Mouse (Mus musculus): ENCODE measurements around the gene Dnaja3.

Gene Dnaja3

GRCm38 (mm10) chr16:4607818-4608531 lies 31.8 kb upstream of the Dnaja3 start:
- peak; percentile 91 for DNase-seq (ENCODE audit: low read depth)

GRCm38 (mm10) chr16:4608532-4609059 lies 31.2 kb upstream of the Dnaja3 start:
- DNase-seq (ENCODE audit: low read depth), result no peak

- no peak for DNase-seq (ENCODE audit: low read depth)
Observed at GRCm38 (mm10) chr16:4611193-4611592, 28.6 kb upstream of the Dnaja3 start.

- no peak for DNase-seq (ENCODE audit: low read depth)
Observed at GRCm38 (mm10) chr16:4611676-4612075, 28.1 kb upstream of the Dnaja3 start.

GRCm38 (mm10) chr16:4613736-4614135 lies 26.1 kb upstream of the Dnaja3 start:
- DNase-seq (ENCODE audit: low read depth), result no peak

- DNase-seq (ENCODE audit: low read depth), result no peak
Observed at GRCm38 (mm10) chr16:4614639-4615038, 25.1 kb upstream of the Dnaja3 start.

GRCm38 (mm10) chr16:4615297-4615696 lies 24.5 kb upstream of the Dnaja3 start:
- no peak for DNase-seq (ENCODE audit: low read depth)

- DNase-seq (ENCODE audit: low read depth), result no peak
Observed at GRCm38 (mm10) chr16:4616829-4617228, 23.0 kb upstream of the Dnaja3 start.

- no peak for DNase-seq (ENCODE audit: low read depth)
Observed at GRCm38 (mm10) chr16:4624074-4624473, 15.7 kb upstream of the Dnaja3 start.

- peak; percentile 91 for DNase-seq (ENCODE audit: low read depth)
Observed at GRCm38 (mm10) chr16:4624481-4625110, 15.2 kb upstream of the Dnaja3 start, which contains the start of gene Pam16. Gene Pam16, minus strand, starts transcription at chr16:4624988.

- DNase-seq (ENCODE audit: low read depth), result no peak
Observed at GRCm38 (mm10) chr16:4627105-4627504, 12.7 kb upstream of the Dnaja3 start.

GRCm38 (mm10) chr16:4628898-4629419 lies 10.8 kb upstream of the Dnaja3 start:
- no peak for DNase-seq (ENCODE audit: low read depth)

GRCm38 (mm10) chr16:4629950-4630349 lies 9.8 kb upstream of the Dnaja3 start:
- peak; percentile 86 for DNase-seq (ENCODE audit: low read depth)

GRCm38 (mm10) chr16:4632050-4632449 lies 7.7 kb upstream of the Dnaja3 start:
- DNase-seq (ENCODE audit: low read depth), result no peak

GRCm38 (mm10) chr16:4633661-4634060 lies 6.1 kb upstream of the Dnaja3 start:
- DNase-seq (ENCODE audit: low read depth), result no peak

GRCm38 (mm10) chr16:4634681-4635080 lies 5.1 kb upstream of the Dnaja3 start:
- no peak for DNase-seq (ENCODE audit: low read depth)

- DNase-seq (ENCODE audit: low read depth), result no peak
Observed at GRCm38 (mm10) chr16:4635760-4636159, 4.0 kb upstream of the Dnaja3 start.

- DNase-seq (ENCODE audit: low read depth), result no peak
Observed at GRCm38 (mm10) chr16:4638891-4639390, 848 bp upstream of the Dnaja3 start.

- no peak for DNase-seq (ENCODE audit: low read depth)
Observed at GRCm38 (mm10) chr16:4640267-4641005, 647 bp downstream of the Dnaja3 start.

GRCm38 (mm10) chr16:4641119-4641838 lies 1.5 kb downstream of the Dnaja3 start:
- no peak for DNase-seq (ENCODE audit: low read depth)

- no peak for DNase-seq (ENCODE audit: low read depth)
Observed at GRCm38 (mm10) chr16:4642190-4642589, 2.4 kb downstream of the Dnaja3 start.

GRCm38 (mm10) chr16:4642937-4643336 lies 3.1 kb downstream of the Dnaja3 start:
- DNase-seq (ENCODE audit: low read depth), result no peak

Data from naive thymus-derived CD4-positive, alpha-beta T cell, adult 2 months (primary cell).